31 mouse cellular contexts compared by ENCODE assay signal in the genomic region with DNA sequence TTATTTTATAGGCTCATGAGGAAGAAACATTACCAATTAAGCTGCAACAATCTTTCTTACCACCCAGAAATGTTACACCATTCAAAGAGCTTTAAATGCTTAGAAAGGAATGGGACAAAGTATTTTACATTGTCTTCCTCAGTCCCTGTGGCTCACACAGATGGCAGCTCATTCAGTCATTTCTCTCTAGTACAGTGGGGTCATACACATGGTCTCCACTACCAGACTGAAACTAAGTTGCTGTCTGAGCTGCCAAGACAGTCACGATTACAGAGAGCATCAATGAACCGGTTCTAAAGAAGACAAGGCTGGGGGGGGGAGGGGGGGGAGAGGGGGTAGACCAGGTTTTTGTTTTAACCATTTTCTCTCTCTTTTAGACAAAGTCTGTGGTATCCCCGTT. TPM values are rescaled to one million over a fixed set of nuclear protein-coding genes. Genes with fewer than 3 reads are reported as not detected.
DNase-seq lines count a peak whose midpoint lies in the region; ATAC-seq and TF ChIP-seq lines count a peak whose summit lies in the region.
"Had no signal": no experiment of that assay in that cellular context is flagged by ENCODE, and none has a peak within 500 bp of the region (broad histone marks: within the 10 kb centered on the region; RNA-seq: fewer than 3 reads in every experiment).

No protein-coding gene starts in this region.

- TF ChIP-seq EP300 in liver, embryonic 14.5 days (IDR thresholded peaks at IDR 0.05; ENCODE audit: low read depth): no peak

- TF ChIP-seq CTCF in brain, embryonic 14.5 days (IDR thresholded peaks at IDR 0.05; ENCODE audit: borderline replicate concordance, extremely low read depth, insufficient read depth, insufficient read length): no peak
- no peak for TF ChIP-seq CTCF in liver, embryonic 14.5 days (IDR thresholded peaks at IDR 0.05; ENCODE audit: low read depth)

- H3K4me2 ChIP-seq in forebrain, embryonic 13.5 days: no peak overlapping the region
- no peak overlapping the region for H3K4me2 ChIP-seq in forebrain, embryonic 16.5 days (ENCODE audit: low read length)
- no peak overlapping the region for H3K4me2 ChIP-seq in hindbrain, embryonic 14.5 days (replicated peaks)
- H3K4me2 ChIP-seq in liver, embryonic 14.5 days (ENCODE audit: low read depth): no peak overlapping the region
- H3K4me2 ChIP-seq: embryonic facial prominence, embryonic 13.5 days; heart, embryonic 12.5 days; hindbrain, embryonic 12.5 days; limb, embryonic 15.5 days; lung, embryonic 15.5 days; midbrain, embryonic 12.5 days; neural tube, embryonic 12.5 days had no signal

- TF ChIP-seq POLR2A in brain, embryonic 14.5 days (IDR thresholded peaks at IDR 0.05; ENCODE audit: borderline replicate concordance, extremely low read depth, insufficient read depth, insufficient read length, poor library complexity, severe bottlenecking): no peak

- H3K4me3 ChIP-seq in forebrain, embryonic 13.5 days: no peak overlapping the region
- no peak overlapping the region for H3K4me3 ChIP-seq in forebrain, embryonic 16.5 days (replicated peaks; ENCODE audit: low read length)
- no peak overlapping the region for H3K4me3 ChIP-seq in hindbrain, embryonic 10.5 days
- no peak overlapping the region for H3K4me3 ChIP-seq in hindbrain, embryonic 14.5 days (replicated peaks; ENCODE audit: low read length)
- no peak overlapping the region for H3K4me3 ChIP-seq in liver, embryonic 14.5 days (ENCODE audit: insufficient read depth in 1 of 2, low read depth in 2 of 2, low read length in 2 of 2)
- H3K4me3 ChIP-seq: embryonic facial prominence, embryonic 13.5 days; heart, embryonic 12.5 days; hindbrain, embryonic 12.5 days; limb, embryonic 10.5 days; limb, embryonic 15.5 days; lung, embryonic 15.5 days; midbrain, embryonic 12.5 days; neural tube, embryonic 12.5 days had no signal

- H3K4me1 ChIP-seq in forebrain, embryonic 13.5 days: peaks cover 37% of the 10 kb centered on the region
- peaks cover 19% of the 10 kb centered on the region for H3K4me1 ChIP-seq in forebrain, embryonic 16.5 days (replicated peaks; ENCODE audit: control insufficient read depth, insufficient read depth, low read length)
- H3K4me1 ChIP-seq in hindbrain, embryonic 10.5 days (replicated peaks): peaks cover 48% of the 10 kb centered on the region
- H3K4me1 ChIP-seq in hindbrain, embryonic 14.5 days (replicated peaks; ENCODE audit: control insufficient read depth, insufficient read depth, low read length): peaks cover 19% of the 10 kb centered on the region
- H3K4me1 ChIP-seq in liver, embryonic 14.5 days (replicated peaks; ENCODE audit: control insufficient read depth in 2 of 2, insufficient read depth in 2 of 2, low read length in 1 of 2): peaks cover 58 to 81% of the 10 kb centered on the region in 2 experiments
- H3K4me1 ChIP-seq: embryonic facial prominence, embryonic 13.5 days; limb, embryonic 15.5 days had no signal

- no peak overlapping the region for H3K9ac ChIP-seq in forebrain, embryonic 13.5 days
- no peak overlapping the region for H3K9ac ChIP-seq in forebrain, embryonic 16.5 days (replicated peaks; ENCODE audit: low read depth, low read length)
- H3K9ac ChIP-seq in hindbrain, embryonic 14.5 days: no peak overlapping the region
- no peak overlapping the region for H3K9ac ChIP-seq in liver, embryonic 14.5 days (replicated peaks)
- H3K9ac ChIP-seq: embryonic facial prominence, embryonic 13.5 days; heart, embryonic 12.5 days; hindbrain, embryonic 12.5 days; limb, embryonic 15.5 days; lung, embryonic 15.5 days; midbrain, embryonic 12.5 days; neural tube, embryonic 12.5 days had no signal

- DNase-seq in hindbrain, embryonic 10.5 days (ENCODE audit: low spot score): no peak
- DNase-seq in hindbrain, embryonic 14.5 days (ENCODE audit: low spot score): no peak
- DNase-seq in brain, embryonic 14.5 days (ENCODE audit: low read depth): peak; percentile 52
- no peak for DNase-seq in liver, embryonic 14.5 days (ENCODE audit: low read depth in 3 of 3, low spot score in 3 of 3)
- DNase-seq in thymus, postnatal 25 days: no peak
- no peak for DNase-seq in cerebellum, adult 9-11 months
- DNase-seq: adrenal gland, postnatal 10 days; cerebellum, adult 11 months; cerebellum, postnatal 10 days; gastrocnemius, postnatal 14 days; kidney, adult 9 months; kidney, postnatal 10 days; layer of hippocampus, postnatal 36 days; right cerebral cortex, adult 18-20 months; spleen, adult 18-20 months; thymus, postnatal 14 days had no signal

- no peaks in the 10 kb centered on the region for H3K36me3 ChIP-seq in forebrain, embryonic 13.5 days (ENCODE audit: poor library complexity, severe bottlenecking)
- H3K36me3 ChIP-seq in forebrain, embryonic 16.5 days (ENCODE audit: control insufficient read depth, insufficient read depth): no peaks in the 10 kb centered on the region
- H3K36me3 ChIP-seq in hindbrain, embryonic 10.5 days: no peaks in the 10 kb centered on the region
- H3K36me3 ChIP-seq in hindbrain, embryonic 14.5 days (replicated peaks; ENCODE audit: control insufficient read depth, insufficient read depth): no peaks in the 10 kb centered on the region
- H3K36me3 ChIP-seq in liver, embryonic 14.5 days (replicated peaks; ENCODE audit: control insufficient read depth, insufficient read depth, low read depth): no peaks in the 10 kb centered on the region
- H3K36me3 ChIP-seq: embryonic facial prominence, embryonic 13.5 days; heart, embryonic 12.5 days; hindbrain, embryonic 12.5 days; limb, embryonic 10.5 days; limb, embryonic 15.5 days; lung, embryonic 15.5 days; midbrain, embryonic 12.5 days; neural tube, embryonic 12.5 days had no signal

- WGBS in forebrain, embryonic 13.5 days: 35% methylated on average over 3 of the region's 3 CpGs
- 23% methylated on average over 3 of the region's 3 CpGs for WGBS in forebrain, embryonic 16.5 days
- WGBS in hindbrain, embryonic 10.5 days: 67% methylated on average over 3 of the region's 3 CpGs
- WGBS in hindbrain, embryonic 14.5 days: 50% methylated on average over 3 of the region's 3 CpGs
- 52% methylated on average over 3 of the region's 3 CpGs for WGBS in liver, embryonic 14.5 days (ENCODE audit: insufficient replicate concordance)

- ATAC-seq in forebrain, embryonic 13.5 days: 0 out of 2 replicates have a peak, but pooled peaks have one; percentile 41
- no peak for ATAC-seq in forebrain, embryonic 16.5 days
- no peak for ATAC-seq in hindbrain, embryonic 14.5 days (ENCODE audit: low FRiP score)
- ATAC-seq in liver, embryonic 14.5 days (ENCODE audit: insufficient read depth): no peak
- ATAC-seq: intestine, postnatal 0 days; Patski had no signal

- no peaks in the 10 kb centered on the region for H3K27me3 ChIP-seq in forebrain, embryonic 13.5 days
- no peaks in the 10 kb centered on the region for H3K27me3 ChIP-seq in forebrain, embryonic 16.5 days (replicated peaks; ENCODE audit: control insufficient read depth, insufficient read depth, low read length)
- H3K27me3 ChIP-seq in hindbrain, embryonic 10.5 days (ENCODE audit: insufficient read depth, poor library complexity, severe bottlenecking): peaks cover 10% of the 10 kb centered on the region; the same call in 1 of the 2 replicates
- H3K27me3 ChIP-seq in hindbrain, embryonic 14.5 days (ENCODE audit: control insufficient read depth, insufficient read depth, low read length): no peaks in the 10 kb centered on the region
- H3K27me3 ChIP-seq in liver, embryonic 14.5 days (ENCODE audit: control insufficient read depth, insufficient read depth, low read length): no peaks in the 10 kb centered on the region
- H3K27me3 ChIP-seq: embryonic facial prominence, embryonic 13.5 days; heart, embryonic 12.5 days; hindbrain, embryonic 12.5 days; limb, embryonic 15.5 days; lung, embryonic 15.5 days; midbrain, embryonic 12.5 days; neural tube, embryonic 12.5 days; Patski had no signal

- no peaks in the 10 kb centered on the region for H3K9me3 ChIP-seq in forebrain, embryonic 13.5 days (replicated peaks)
- no peaks in the 10 kb centered on the region for H3K9me3 ChIP-seq in forebrain, embryonic 16.5 days (ENCODE audit: control insufficient read depth, low read length)
- no peaks in the 10 kb centered on the region for H3K9me3 ChIP-seq in hindbrain, embryonic 10.5 days
- H3K9me3 ChIP-seq in hindbrain, embryonic 14.5 days (ENCODE audit: control insufficient read depth, low read length): no peaks in the 10 kb centered on the region
- no peaks in the 10 kb centered on the region for H3K9me3 ChIP-seq in liver, embryonic 14.5 days (ENCODE audit: control insufficient read depth, low read length)
- H3K9me3 ChIP-seq: embryonic facial prominence, embryonic 13.5 days; heart, embryonic 12.5 days; hindbrain, embryonic 12.5 days; limb, embryonic 10.5 days; limb, embryonic 15.5 days; lung, embryonic 15.5 days; midbrain, embryonic 12.5 days; neural tube, embryonic 12.5 days had no signal

- H3K27ac ChIP-seq in forebrain, embryonic 13.5 days: no peak overlapping the region
- H3K27ac ChIP-seq in forebrain, embryonic 16.5 days (ENCODE audit: low read length): no peak overlapping the region
- 0 out of 2 replicates have a peak overlapping the region, but pooled peaks have one; percentile 23 for H3K27ac ChIP-seq in hindbrain, embryonic 10.5 days
- no peak overlapping the region for H3K27ac ChIP-seq in hindbrain, embryonic 14.5 days
- H3K27ac ChIP-seq in liver, embryonic 14.5 days: peak overlapping the region; percentile 95
- H3K27ac ChIP-seq: embryonic facial prominence, embryonic 13.5 days; hindbrain, embryonic 12.5 days; limb, embryonic 10.5 days; limb, embryonic 15.5 days; lung, embryonic 15.5 days; midbrain, embryonic 12.5 days; neural tube, embryonic 12.5 days had no signal

RNA-seq across cellular contexts. Expression of a gene that starts 15.3 kb away (rescaled TPM):
- polyA plus RNA-seq in forebrain, embryonic 13.5 days (2015; fragmentation: Nextera tagmentation; extraction: Ambion mirVana): not detected in 2 replicates
- polyA plus RNA-seq in forebrain, embryonic 16.5 days (2015; fragmentation: Nextera tagmentation; extraction: Ambion mirVana): not detected in 2 replicates
- not detected in 2 replicates for polyA plus RNA-seq in hindbrain, embryonic 10.5 days (2016; fragmentation: Nextera tagmentation; extraction: Ambion mirVana)
- polyA plus RNA-seq in hindbrain, embryonic 14.5 days (2014; fragmentation: Nextera tagmentation; extraction: Ambion mirVana): not detected in 2 replicates
- not detected in 2 replicates for polyA plus RNA-seq in brain, embryonic 14.5 days (2012; rRNA removed)
- not detected in 2 replicates for polyA plus RNA-seq in liver, embryonic 14.5 days (2012; rRNA removed)
- not detected in 2 replicates for polyA plus RNA-seq in liver, embryonic 14.5 days (2014; fragmentation: Nextera tagmentation; extraction: Ambion mirVana)
- polyA plus RNA-seq: embryonic facial prominence, embryonic 13.5 days; heart, embryonic 12.5 days; heart, postnatal 0 days; hindbrain, embryonic 12.5 days; intestine, postnatal 0 days; large intestine, adult 2 months; limb, embryonic 10.5 days; limb, embryonic 15.5 days; lung, embryonic 15.5 days; midbrain, embryonic 12.5 days; neural tube, embryonic 12.5 days; Patski; stomach, embryonic 16.5 days had no signal

RNA-seq across cellular contexts. Expression of a gene that starts 19.7 kb away (rescaled TPM):
- polyA plus RNA-seq in forebrain, embryonic 13.5 days (2015; fragmentation: Nextera tagmentation; extraction: Ambion mirVana): 11.5 and 13.3 TPM in 2 replicates
- polyA plus RNA-seq in forebrain, embryonic 16.5 days (2015; fragmentation: Nextera tagmentation; extraction: Ambion mirVana): 21.6 and 28.8 TPM in 2 replicates
- 10.6 and 13.3 TPM in 2 replicates for polyA plus RNA-seq in hindbrain, embryonic 10.5 days (2016; fragmentation: Nextera tagmentation; extraction: Ambion mirVana)
- polyA plus RNA-seq in hindbrain, embryonic 14.5 days (2014; fragmentation: Nextera tagmentation; extraction: Ambion mirVana): 18.4 and 19.2 TPM in 2 replicates
- 31.7 and 34.8 TPM in 2 replicates for polyA plus RNA-seq in brain, embryonic 14.5 days (2012; rRNA removed)
- 15.2 and 17.9 TPM in 2 replicates for polyA plus RNA-seq in liver, embryonic 14.5 days (2012; rRNA removed)
- polyA plus RNA-seq in liver, embryonic 14.5 days (2014; fragmentation: Nextera tagmentation; extraction: Ambion mirVana): 14.2 and 16.8 TPM in 2 replicates

Comparison
In these comparisons a context has a peak if more than half of its experiments do, and no peak if none do; other contexts are left out.
1. H3K27ac ChIP-seq: peak in hindbrain, embryonic 10.5 days (single experiment) and liver, embryonic 14.5 days (single experiment); none in forebrain, embryonic 13.5 days (single experiment), forebrain, embryonic 16.5 days (single experiment) and hindbrain, embryonic 14.5 days (single experiment).